ENCODE assay signal across 11 mouse cellular contexts in the genomic region with DNA sequence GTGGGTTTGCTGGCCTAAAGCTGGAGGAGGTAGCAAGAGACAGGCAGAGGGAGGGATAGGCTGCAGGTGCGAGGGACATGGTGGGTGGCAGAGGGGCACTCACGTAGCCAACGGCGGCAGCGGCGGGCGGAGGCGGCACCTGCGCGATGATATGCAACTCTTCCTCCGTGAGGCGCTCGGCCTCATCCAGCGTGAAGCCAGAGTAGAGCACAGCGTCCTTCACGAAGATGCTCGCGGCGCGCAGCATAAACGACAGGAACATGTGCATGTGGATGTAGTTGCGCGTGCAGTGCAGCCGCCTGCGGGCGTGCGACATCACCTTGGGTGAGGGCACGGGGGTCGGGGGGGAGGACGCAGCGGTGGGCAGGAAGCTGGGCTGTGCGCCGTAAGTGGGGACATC. TPM values are rescaled to one million over a fixed set of nuclear protein-coding genes. Genes with fewer than 3 reads are reported as not detected.
A peak's percentile ranks its signal among the peaks of the same experiment; 100 is the strongest.
DNase-seq lines count a peak whose midpoint lies in the region; ATAC-seq and TF ChIP-seq lines count a peak whose summit lies in the region.
"Had no signal": no experiment of that assay in that cellular context is flagged by ENCODE, and none has a peak within 500 bp of the region (broad histone marks: within the 10 kb centered on the region; RNA-seq: fewer than 3 reads in every experiment).

No protein-coding gene starts in this region.

- peaks cover 15% of the 10 kb centered on the region; the same call in 1 of the 2 replicates for H3K4me1 ChIP-seq in kidney, embryonic 14.5 days (ENCODE audit: control insufficient read depth, insufficient read depth, low read length)
- peaks cover 46% of the 10 kb centered on the region for H3K4me1 ChIP-seq in hindbrain, embryonic 10.5 days (replicated peaks)
- no peaks in the 10 kb centered on the region; the same call in none of the 2 replicates for H3K4me1 ChIP-seq in midbrain, postnatal 0 days (ENCODE audit: insufficient read depth, low read length)

- H3K27ac ChIP-seq in kidney, embryonic 14.5 days (ENCODE audit: low read depth, low read length), result no peak overlapping the region
- H3K27ac ChIP-seq in hindbrain, embryonic 10.5 days, result no peak overlapping the region
- no peak overlapping the region for H3K27ac ChIP-seq in midbrain, postnatal 0 days (ENCODE audit: low read depth, low read length)

- H3K9me3 ChIP-seq in kidney, embryonic 14.5 days (ENCODE audit: control insufficient read depth, low read length), result no peaks in the 10 kb centered on the region
- no peaks in the 10 kb centered on the region for H3K9me3 ChIP-seq in hindbrain, embryonic 10.5 days
- no peaks in the 10 kb centered on the region for H3K9me3 ChIP-seq in midbrain, postnatal 0 days (ENCODE audit: low read length)

- 29% methylated on average over 33 of the region's 33 CpGs for WGBS in kidney, embryonic 14.5 days
- 13% methylated on average over 33 of the region's 33 CpGs for WGBS in hindbrain, embryonic 10.5 days
- WGBS in midbrain, postnatal 0 days, result 18% methylated on average over 23 of the region's 33 CpGs

- TF ChIP-seq CTCF in midbrain, postnatal 0 days (IDR thresholded peaks at IDR 0.05), result no peak

- 0 out of 2 replicates have a peak, but pooled peaks cover 3% of the 10 kb centered on the region for H3K27me3 ChIP-seq in kidney, embryonic 14.5 days (ENCODE audit: control insufficient read depth, insufficient read depth, low read length)
- H3K27me3 ChIP-seq in hindbrain, embryonic 10.5 days (ENCODE audit: insufficient read depth, poor library complexity, severe bottlenecking), result peaks cover 76% of the 10 kb centered on the region
- H3K27me3 ChIP-seq in midbrain, postnatal 0 days (ENCODE audit: insufficient read depth, low read length), result 0 out of 2 replicates have a peak, but pooled peaks cover 5% of the 10 kb centered on the region

- H3K36me3 ChIP-seq in kidney, embryonic 14.5 days (ENCODE audit: control insufficient read depth, insufficient read depth, low read length), result peaks cover 25% of the 10 kb centered on the region
- H3K36me3 ChIP-seq in hindbrain, embryonic 10.5 days, result peaks cover 55% of the 10 kb centered on the region
- no peaks in the 10 kb centered on the region for H3K36me3 ChIP-seq in midbrain, postnatal 0 days (ENCODE audit: insufficient read depth, low read length)

- DNase-seq in kidney, postnatal 36 days, result no peak
- peak; percentile 31 for DNase-seq in ZHBTc4 (ENCODE audit: low read depth, low spot score)
- no peak for DNase-seq in hindbrain, embryonic 10.5 days (ENCODE audit: low spot score)
- peak; percentile 48 for DNase-seq in midbrain, postnatal 0 days (ENCODE audit: low spot score)
- no peak for DNase-seq in c-Kit-positive CD71-positive TER-119-positive erythroid progenitor cells, embryonic 14.5 days (ENCODE audit: low spot score)
- DNase-seq in heart, adult 8-10 months (ENCODE audit: low spot score), result no peak
- no peak for DNase-seq in kidney, adult 18-20 months
- DNase-seq: gastrocnemius, postnatal 14 days; layer of hippocampus, postnatal 36 days had no signal

- peak overlapping the region; percentile 11; the same call in 1 of the 2 replicates for H3K4me2 ChIP-seq in kidney, embryonic 14.5 days (replicated peaks; ENCODE audit: low read depth, low read length)
- H3K4me2 ChIP-seq in midbrain, postnatal 0 days (ENCODE audit: low read depth, low read length, poor library complexity, severe bottlenecking), result peak overlapping the region; percentile 76

- no peak overlapping the region for H3K9ac ChIP-seq in kidney, embryonic 14.5 days (ENCODE audit: low read depth, low read length)
- peak overlapping the region; percentile 52 for H3K9ac ChIP-seq in midbrain, postnatal 0 days (replicated peaks; ENCODE audit: low read length, poor library complexity, severe bottlenecking)

- H3K4me3 ChIP-seq in kidney, embryonic 14.5 days (ENCODE audit: low read length), result no peak overlapping the region
- H3K4me3 ChIP-seq in hindbrain, embryonic 10.5 days, result peak overlapping the region; percentile 41
- H3K4me3 ChIP-seq in midbrain, postnatal 0 days (ENCODE audit: low read depth, low read length), result peak overlapping the region; percentile 36

- no peak for ATAC-seq in kidney, embryonic 14.5 days (ENCODE audit: low FRiP score, low TSS enrichment)
- 0 out of 2 replicates have a peak, but pooled peaks have one; percentile 18 for ATAC-seq in midbrain, postnatal 0 days (ENCODE audit: low FRiP score)

RNA-seq across cellular contexts. Expression of gene Myl3, which starts 14.8 kb away (rescaled TPM):
- 0.96 and 1.4 TPM in 2 replicates for polyA plus RNA-seq in kidney, embryonic 14.5 days (2014; fragmentation: Nextera tagmentation; extraction: Ambion mirVana)
- 2.0 TPM in 1 of 2 replicates, not detected in the other for polyA plus RNA-seq in hindbrain, embryonic 10.5 days (2016; fragmentation: Nextera tagmentation; extraction: Ambion mirVana)
- total RNA-seq in midbrain, postnatal 0 days (2014; rRNA removed), result 0.66 TPM in 1 of 2 replicates, not detected in the other
- 0.29 TPM in 1 of 2 replicates, not detected in the other for polyA plus RNA-seq in midbrain, postnatal 0 days (2015; fragmentation: Nextera tagmentation; extraction: Ambion mirVana)
- total RNA-seq in heart, adult 8-10 months (2022), result over 10,000 TPM; 10,766 to 11,632 (median 11,251) TPM
- total RNA-seq: layer of hippocampus, postnatal 36 days; neutrophil, adult 5-6 weeks had no signal

RNA-seq across cellular contexts. Expression of gene Pth1r, which starts 20.1 kb away (rescaled TPM):
- polyA plus RNA-seq in kidney, embryonic 14.5 days (2014; fragmentation: Nextera tagmentation; extraction: Ambion mirVana), result 27.3 and 40.9 TPM in 2 replicates
- 31.6 and 38.7 TPM in 2 replicates for polyA plus RNA-seq in hindbrain, embryonic 10.5 days (2016; fragmentation: Nextera tagmentation; extraction: Ambion mirVana)
- total RNA-seq in midbrain, postnatal 0 days (2014; rRNA removed), result 14.6 and 20.8 TPM in 2 replicates
- 7.9 and 8.3 TPM in 2 replicates for polyA plus RNA-seq in midbrain, postnatal 0 days (2015; fragmentation: Nextera tagmentation; extraction: Ambion mirVana)
- 1 to 10 TPM; 4.4 to 7.0 (median 5.1) TPM for total RNA-seq in heart, adult 8-10 months (2022)
- total RNA-seq: neutrophil, adult 5-6 weeks had no signal

Comparison
In these comparisons a context has a peak if more than half of its experiments do, and no peak if none do; other contexts are left out.
1. DNase-seq: peak in ZHBTc4 (single experiment) and midbrain, postnatal 0 days (single experiment); none in kidney, postnatal 36 days (0 of 2), hindbrain, embryonic 10.5 days (single experiment), c-Kit-positive CD71-positive TER-119-positive erythroid progenitor cells, embryonic 14.5 days (single experiment), heart, adult 8-10 months (single experiment) and kidney, adult 18-20 months (single experiment).